Comparison of ENCODE assay signal across 14 mouse cellular contexts in the genomic region with DNA sequence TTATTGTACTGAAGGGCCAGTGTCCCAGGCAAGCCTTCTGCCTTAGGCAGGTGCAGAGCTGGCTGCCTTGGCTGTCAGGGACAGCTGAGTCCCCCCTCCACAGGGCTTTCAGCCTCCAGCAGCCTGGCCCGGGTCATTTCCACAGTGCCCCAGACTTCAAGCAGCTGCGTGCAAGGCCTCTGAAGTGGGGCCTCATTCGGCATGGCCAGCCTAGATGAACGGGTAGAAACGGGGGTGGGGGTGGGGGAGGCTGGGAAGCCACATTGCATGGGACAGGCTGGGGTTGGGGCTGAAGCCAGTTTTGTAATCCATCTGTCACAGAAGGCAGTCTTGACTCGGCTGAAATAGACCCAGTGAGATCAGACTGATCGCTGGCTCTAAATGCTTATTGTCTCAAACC. TPM values are rescaled to one million over a fixed set of nuclear protein-coding genes. Genes with fewer than 3 reads are reported as not detected.
A peak's percentile ranks its signal among the peaks of the same experiment; 100 is the strongest.
DNase-seq lines count a peak whose midpoint lies in the region; ATAC-seq and TF ChIP-seq lines count a peak whose summit lies in the region.
"Had no signal": no experiment of that assay in that cellular context is flagged by ENCODE, and none has a peak within 500 bp of the region (broad histone marks: within the 10 kb centered on the region; RNA-seq: fewer than 3 reads in every experiment).

No protein-coding gene starts in this region.

- no peak overlapping the region for H3K4me2 ChIP-seq in kidney, embryonic 15.5 days
- no peak overlapping the region for H3K4me2 ChIP-seq in forebrain, embryonic 11.5 days (ENCODE audit: low read depth, low read length, severe bottlenecking)
- H3K4me2 ChIP-seq in hindbrain, postnatal 0 days (ENCODE audit: low read depth, low read length) = no peak overlapping the region
- no peak overlapping the region for H3K4me2 ChIP-seq in midbrain, embryonic 16.5 days (ENCODE audit: low read length)
- H3K4me2 ChIP-seq: heart, embryonic 13.5 days had no signal

- 0 out of 2 replicates have a peak, but pooled peaks have one; percentile 25 for ATAC-seq in kidney, embryonic 15.5 days (replicated peaks; ENCODE audit: low FRiP score)
- peak; percentile 57 for ATAC-seq in forebrain, embryonic 11.5 days (replicated peaks; ENCODE audit: low FRiP score)
- ATAC-seq in hindbrain, postnatal 0 days = peak; percentile 68
- ATAC-seq in midbrain, embryonic 16.5 days = peak; percentile 57; the same call in 1 of the 2 replicates
- ATAC-seq in granulocyte monocyte progenitor cell, adult 5-6 weeks (replicated peaks; ENCODE audit: poor library complexity, severe bottlenecking) = no peak
- no peak for ATAC-seq in megakaryocyte progenitor cell, adult 5-6 weeks (replicated peaks; ENCODE audit: poor library complexity)

- no peaks in the 10 kb centered on the region for H3K9me3 ChIP-seq in kidney, embryonic 15.5 days (replicated peaks)
- no peaks in the 10 kb centered on the region; the same call in 1 of the 2 replicates for H3K9me3 ChIP-seq in forebrain, embryonic 11.5 days (ENCODE audit: control insufficient read depth, low read length)
- no peaks in the 10 kb centered on the region for H3K9me3 ChIP-seq in hindbrain, postnatal 0 days (ENCODE audit: low read length)
- H3K9me3 ChIP-seq in midbrain, embryonic 16.5 days (replicated peaks; ENCODE audit: control insufficient read depth, low read length, poor library complexity, severe bottlenecking) = no peaks in the 10 kb centered on the region

- H3K27ac ChIP-seq in kidney, embryonic 15.5 days = no peak overlapping the region
- H3K27ac ChIP-seq in forebrain, embryonic 11.5 days (ENCODE audit: low read depth, low read length) = peak overlapping the region; percentile 59
- peak overlapping the region; percentile 36; the same call in 1 of the 2 replicates for H3K27ac ChIP-seq in hindbrain, postnatal 0 days
- no peak overlapping the region for H3K27ac ChIP-seq in midbrain, embryonic 16.5 days (ENCODE audit: low read length)
- H3K27ac ChIP-seq: heart, embryonic 13.5 days had no signal

- 0 out of 2 replicates have a peak, but pooled peaks cover 7% of the 10 kb centered on the region for H3K27me3 ChIP-seq in kidney, embryonic 15.5 days
- no peaks in the 10 kb centered on the region for H3K27me3 ChIP-seq in forebrain, embryonic 11.5 days (ENCODE audit: control insufficient read depth, insufficient read depth, low read length)
- no peaks in the 10 kb centered on the region for H3K27me3 ChIP-seq in hindbrain, postnatal 0 days (ENCODE audit: insufficient read depth, low read length)
- no peaks in the 10 kb centered on the region for H3K27me3 ChIP-seq in midbrain, embryonic 16.5 days (ENCODE audit: control insufficient read depth, insufficient read depth, low read depth, low read length)

- no peak overlapping the region for H3K4me3 ChIP-seq in kidney, embryonic 15.5 days (replicated peaks)
- no peak overlapping the region for H3K4me3 ChIP-seq in forebrain, embryonic 11.5 days (ENCODE audit: low read depth, low read length)
- no peak overlapping the region for H3K4me3 ChIP-seq in hindbrain, postnatal 0 days (ENCODE audit: low read length)
- H3K4me3 ChIP-seq in midbrain, embryonic 16.5 days (ENCODE audit: low read depth, low read length) = no peak overlapping the region
- H3K4me3 ChIP-seq: heart, embryonic 13.5 days had no signal

- TF ChIP-seq CTCF in hindbrain, postnatal 0 days (IDR thresholded peaks at IDR 0.05; ENCODE audit: low read depth) = no peak

- H3K4me1 ChIP-seq in kidney, embryonic 15.5 days = peaks cover 10% of the 10 kb centered on the region
- H3K4me1 ChIP-seq in forebrain, embryonic 11.5 days (replicated peaks; ENCODE audit: control insufficient read depth, insufficient read depth, low read length) = peaks cover 11% of the 10 kb centered on the region; the same call in 1 of the 2 replicates
- 0 out of 2 replicates have a peak, but pooled peaks cover 11% of the 10 kb centered on the region for H3K4me1 ChIP-seq in hindbrain, postnatal 0 days (ENCODE audit: insufficient read depth, low read length)
- H3K4me1 ChIP-seq in midbrain, embryonic 16.5 days (ENCODE audit: control insufficient read depth, insufficient read depth, low read length) = peaks cover 11% of the 10 kb centered on the region

- no peak for DNase-seq in kidney, adult 9 months
- no peak for DNase-seq in forebrain, embryonic 11.5 days (ENCODE audit: low spot score)
- DNase-seq in hindbrain, postnatal 0 days (ENCODE audit: low spot score) = peak; percentile 40
- no peak for DNase-seq in cerebellum, postnatal 36 days
- DNase-seq: adrenal gland, postnatal 25 days; B cell, adult 2 months; cerebellum, adult 9-11 months; kidney, adult 18-20 months; right cerebral cortex, postnatal 14 days had no signal

- no peak overlapping the region for H3K9ac ChIP-seq in kidney, embryonic 15.5 days
- H3K9ac ChIP-seq in forebrain, embryonic 11.5 days (ENCODE audit: low read length) = peak overlapping the region; percentile 29
- H3K9ac ChIP-seq in hindbrain, postnatal 0 days (replicated peaks; ENCODE audit: low read length) = no peak overlapping the region
- no peak overlapping the region for H3K9ac ChIP-seq in midbrain, embryonic 16.5 days (ENCODE audit: low read depth, low read length)
- H3K9ac ChIP-seq: heart, embryonic 13.5 days had no signal

- no peaks in the 10 kb centered on the region for H3K36me3 ChIP-seq in kidney, embryonic 15.5 days
- H3K36me3 ChIP-seq in forebrain, embryonic 11.5 days (ENCODE audit: control insufficient read depth, insufficient read depth, low read length) = no peaks in the 10 kb centered on the region
- no peaks in the 10 kb centered on the region for H3K36me3 ChIP-seq in hindbrain, postnatal 0 days (ENCODE audit: insufficient read depth, low read length)
- H3K36me3 ChIP-seq in midbrain, embryonic 16.5 days (ENCODE audit: control insufficient read depth, insufficient read depth, low read length) = no peaks in the 10 kb centered on the region
- H3K36me3 ChIP-seq: heart, embryonic 13.5 days had no signal

- WGBS in kidney, embryonic 15.5 days = 29% methylated on average over 7 of the region's 7 CpGs
- 22% methylated on average over 7 of the region's 7 CpGs for WGBS in forebrain, embryonic 11.5 days
- WGBS in hindbrain, postnatal 0 days = 15% methylated on average over 7 of the region's 7 CpGs
- 13% methylated on average over 7 of the region's 7 CpGs for WGBS in midbrain, embryonic 16.5 days

RNA-seq across cellular contexts. Expression of gene Lrp8, which starts 26.4 kb away (rescaled TPM):
- polyA plus RNA-seq in kidney, embryonic 15.5 days (2015; fragmentation: Nextera tagmentation; extraction: Ambion mirVana) = 2.2 and 2.6 TPM in 2 replicates
- 33.9 and 36.6 TPM in 2 replicates for polyA plus RNA-seq in forebrain, embryonic 11.5 days (2014; fragmentation: Nextera tagmentation; extraction: Ambion mirVana)
- 62.2 and 65.9 TPM in 2 replicates for total RNA-seq in hindbrain, postnatal 0 days (2014; rRNA removed)
- 33.9 and 34.5 TPM in 2 replicates for polyA plus RNA-seq in hindbrain, postnatal 0 days (2015; fragmentation: Nextera tagmentation; extraction: Ambion mirVana)
- polyA plus RNA-seq in midbrain, embryonic 16.5 days (2015; fragmentation: Nextera tagmentation; extraction: Ambion mirVana) = 44.4 and 56.0 TPM in 2 replicates
- total RNA-seq in granulocyte monocyte progenitor cell, adult 5-6 weeks (2014; fragmentation: Nextera tagmentation) = 12.8 and 19.7 TPM in 2 replicates
- total RNA-seq in granulocyte monocyte progenitor cell, adult 5-6 weeks (2017) = 16.5 and 18.7 TPM in 2 replicates
- total RNA-seq in megakaryocyte progenitor cell, adult 5-6 weeks (2015) = 15.6 and 19.7 TPM in 2 replicates
- total RNA-seq in megakaryocyte progenitor cell, adult 5-6 weeks (2017) = 15.3 and 17.3 TPM in 2 replicates

Comparison
In these comparisons a context has a peak if more than half of its experiments do, and no peak if none do; other contexts are left out.
1. ATAC-seq: peak in kidney, embryonic 15.5 days (single experiment), forebrain, embryonic 11.5 days (single experiment), hindbrain, postnatal 0 days (single experiment) and midbrain, embryonic 16.5 days (single experiment); none in granulocyte monocyte progenitor cell, adult 5-6 weeks (single experiment) and megakaryocyte progenitor cell, adult 5-6 weeks (single experiment).
2. H3K27ac ChIP-seq: peak in forebrain, embryonic 11.5 days (single experiment) and hindbrain, postnatal 0 days (single experiment); none in kidney, embryonic 15.5 days (single experiment) and midbrain, embryonic 16.5 days (single experiment).